Mouse (Mus musculus): ENCODE measurements at regions not wholly inside any gene's neighbourhood (a gene's known extent, or its start where the extent isn't known, plus 50 kb on each side); places are given as distances from the start of the nearest gene placed in this dataset.
"Not testable (repeated sequence)": the region's sequence is repeated elsewhere in the genome, so short reads cannot be mapped to it uniquely, and the experiment has no call there.

GRCm38 (mm10) chr6:37618990-37619389 lies 89.0 kb downstream of the Akr1d1 start:
- intact Hi-C loops (cut with DNase I): no loop called here
- DNase-seq (ENCODE audit: low spot score in 2 of 2): no peak

- intact Hi-C loops (cut with DNase I): no loop called here
- no peak for DNase-seq (ENCODE audit: low spot score in 2 of 2)
Observed at GRCm38 (mm10) chr6:37621364-37622029, 91.5 kb downstream of the Akr1d1 start.

GRCm38 (mm10) chr6:37622273-37622672 lies 92.3 kb downstream of the Akr1d1 start:
- DNase-seq (ENCODE audit: low spot score in 2 of 2): no peak
- intact Hi-C loops (cut with DNase I): no loop called here

GRCm38 (mm10) chr6:37627206-37627605 lies 97.2 kb downstream of the Akr1d1 start:
- intact Hi-C loops (cut with DNase I): no loop called here
- DNase-seq (ENCODE audit: low spot score in 2 of 2): no peak

GRCm38 (mm10) chr6:37633948-37634347 lies 104.0 kb downstream of the Akr1d1 start:
- intact Hi-C loops (cut with DNase I): no loop called here
- DNase-seq (ENCODE audit: low spot score in 2 of 2): no peak

GRCm38 (mm10) chr6:37642066-37642465 lies 112.1 kb downstream of the Akr1d1 start:
- intact Hi-C loops (cut with DNase I): no loop called here
- no peak for DNase-seq (ENCODE audit: low spot score in 2 of 2)

- DNase-seq (ENCODE audit: low spot score in 2 of 2): peak; percentile 68 to 93
Observed at GRCm38 (mm10) chr6:37642701-37643121, 112.7 kb downstream of the Akr1d1 start.

GRCm38 (mm10) chr6:37643176-37643575 lies 113.2 kb downstream of the Akr1d1 start:
- no peak for DNase-seq (ENCODE audit: low spot score in 2 of 2)
- intact Hi-C loops (cut with DNase I): no loop called here

More at GRCm38 (mm10) chr6:37642701-37643121, 112.7 kb downstream of the Akr1d1 start:
- intact Hi-C loops (cut with DNase I): no loop called here

GRCm38 (mm10) chr6:37643718-37644117 lies 113.7 kb downstream of the Akr1d1 start:
- intact Hi-C loops (cut with DNase I): no loop called here
- DNase-seq (ENCODE audit: low spot score in 2 of 2): no peak

GRCm38 (mm10) chr6:37645551-37645950 lies 115.6 kb downstream of the Akr1d1 start:
- intact Hi-C loops (cut with DNase I): no loop called here
- no peak for DNase-seq (ENCODE audit: low spot score in 2 of 2)

GRCm38 (mm10) chr6:37657300-37657699 lies 127.3 kb downstream of the Akr1d1 start:
- intact Hi-C loops (cut with DNase I); DNase-seq (ENCODE audit: low spot score in 2 of 2): not testable (repeated sequence)

GRCm38 (mm10) chr6:37658021-37658650 lies 128.2 kb downstream of the Akr1d1 start:
- DNase-seq (ENCODE audit: low spot score in 2 of 2): no peak
- intact Hi-C loops (cut with DNase I): no loop called here

GRCm38 (mm10) chr6:37662747-37663146 lies 132.8 kb downstream of the Akr1d1 start:
- no peak for DNase-seq (ENCODE audit: low spot score in 2 of 2)
- intact Hi-C loops (cut with DNase I): no loop called here

- DNase-seq (ENCODE audit: low spot score in 2 of 2): no peak
- intact Hi-C loops (cut with DNase I): no loop called here
Observed at GRCm38 (mm10) chr6:37665576-37665975, 135.6 kb downstream of the Akr1d1 start.

GRCm38 (mm10) chr6:37669407-37669806 lies 139.4 kb downstream of the Akr1d1 start:
- intact Hi-C loops (cut with DNase I): no loop called here
- DNase-seq (ENCODE audit: low spot score in 2 of 2): no peak

GRCm38 (mm10) chr6:37670701-37671100 lies 140.7 kb downstream of the Akr1d1 start:
- DNase-seq (ENCODE audit: low spot score in 2 of 2): no peak
- intact Hi-C loops (cut with DNase I): no loop called here

GRCm38 (mm10) chr6:37679871-37680270 lies 149.9 kb downstream of the Akr1d1 start:
- intact Hi-C loops (cut with DNase I): no loop called here
- no peak for DNase-seq (ENCODE audit: low spot score in 2 of 2)

GRCm38 (mm10) chr6:37681331-37681730 lies 151.4 kb downstream of the Akr1d1 start:
- intact Hi-C loops (cut with DNase I): not testable (repeated sequence)

GRCm38 (mm10) chr6:37686094-37686493 lies 156.1 kb downstream of the Akr1d1 start:
- intact Hi-C loops (cut with DNase I): no loop called here
- no peak for DNase-seq (ENCODE audit: low spot score in 2 of 2)

More at GRCm38 (mm10) chr6:37681331-37681730, 151.4 kb downstream of the Akr1d1 start:
- not testable (repeated sequence) for DNase-seq (ENCODE audit: low spot score in 2 of 2)

- no peak for DNase-seq (ENCODE audit: low spot score in 2 of 2)
- intact Hi-C loops (cut with DNase I): no loop called here
Observed at GRCm38 (mm10) chr6:37688866-37689617, 159.1 kb downstream of the Akr1d1 start.

Measured in left cerebral cortex, postnatal 14 days (tissue).